Mouse (Mus musculus) liver, adult 2 months (tissue): Measurements from ENCODE around the gene Txk. TPM values are rescaled to one million over a fixed set of nuclear protein-coding genes. Genes with fewer than 3 reads are reported as not detected.

Source experiments
- DNase-seq: peaks from one replicate; pipeline ENCODE4 v3.0.0-alpha.2; 2011; ENCODE audit warnings: low read depth, low spot score; ENCODE audit errors: extremely low read depth
- H3K27ac ChIP-seq: fragments of 200-500 bp; replicated peaks from 2 replicates; pipeline ENCODE4 v1.5.1; 2012; ENCODE audit warnings: low read depth, mild to moderate bottlenecking, control low read depth, inconsistent platforms, low read length; ENCODE audit not compliant: insufficient read depth
- H3K27me3 ChIP-seq: fragments of 200-500 bp; 2 replicates; pipeline ENCODE4 v1.6.1; 2012; ENCODE audit warnings: mild to moderate bottlenecking, moderate library complexity, low read length, inconsistent platforms; ENCODE audit not compliant: control insufficient read depth, insufficient read depth
- H3K36me3 ChIP-seq: fragments of 200-500 bp; 2 replicates; pipeline ENCODE4 v1.6.1; 2012; ENCODE audit warnings: low read length, inconsistent platforms; ENCODE audit not compliant: control insufficient read depth, insufficient read depth
- H3K4me1 ChIP-seq: fragments of 200-500 bp; 2 replicates; pipeline ENCODE4 v1.6.1; 2011; ENCODE audit warnings: low read length; ENCODE audit not compliant: control insufficient read depth, insufficient read depth
- H3K4me3 ChIP-seq: fragments of 200-500 bp; 2 replicates; pipeline ENCODE4 v1.5.1; 2011; ENCODE audit warnings: low read depth, mild to moderate bottlenecking, control low read depth, low read length, moderate library complexity; ENCODE audit not compliant: insufficient read depth
- H3K79me2 ChIP-seq: fragments of 200-500 bp; 2 replicates; pipeline ENCODE4 v1.6.1; 2012; ENCODE audit warnings: inconsistent platforms, mild to moderate bottlenecking, low read length, moderate library complexity; ENCODE audit not compliant: control insufficient read depth, insufficient read depth
- H3K9ac ChIP-seq: fragments of 200-500 bp; 2 replicates; pipeline ENCODE4 v1.6.1; 2012; ENCODE audit warnings: low read depth, mild to moderate bottlenecking, control low read depth, inconsistent platforms, low read length
- CTCF ChIP-seq: fragments of 200-500 bp; IDR thresholded peaks from 2 replicates; pipeline ENCODE4 v1.5.1; 2011; ENCODE audit warnings: low read depth, low read length, control low read depth
- POLR2A ChIP-seq: fragments of 200-500 bp; IDR thresholded peaks from 2 replicates; pipeline ENCODE4 v1.6.1; 2011; ENCODE audit warnings: low read length, control low read depth; ENCODE audit not compliant: insufficient read depth; ENCODE audit errors: extremely low read depth
- WGBS: fragments of 180-500 bp; shearing (Covaris S2); methylation state at CpG from one replicate; pipeline ENCODE4 v1.1.7; 2018; 5-methylcytosine and 5-hydroxymethylcytosine counted together
- polyA plus RNA-seq: library from polyadenylated mRNA; depleted of rRNA; stranded (reverse); fragments of >200 nt; gene quantifications from 2 replicates; pipeline ENCODE4 v1.2.3, GENCODE M21; 2012
- total RNA-seq: library from RNA; depleted of rRNA; stranded (reverse); fragments of >200 nt; gene quantifications from 2 replicates; pipeline ENCODE4 v1.2.3, GENCODE M21; 2014

The Txk gene
- total and polyA plus RNA-seq, 2 experiments: 0.15 to 0.46 TPM

DNA sequence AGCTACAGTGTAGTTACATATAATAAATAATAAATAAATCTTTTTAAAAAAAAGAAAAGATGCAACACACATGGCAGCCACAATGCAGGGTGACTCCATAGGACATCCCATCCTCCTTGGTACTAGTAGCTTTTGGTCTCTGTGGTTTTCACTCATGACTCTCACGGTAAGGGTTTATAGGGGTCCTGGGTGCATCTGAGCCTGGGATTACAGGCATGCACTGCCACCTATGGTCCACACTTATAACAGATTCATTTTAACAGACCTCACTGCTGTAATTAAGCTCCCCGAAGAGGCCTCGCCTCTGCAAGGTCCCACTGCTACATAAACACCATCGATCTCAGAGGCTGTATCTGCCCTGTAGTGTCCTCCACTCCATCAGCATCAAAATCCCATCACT is 32.9 kb upstream of the Txk start:
- WGBS: 84% methylated on average over 4 of the region's 4 CpGs

DNA sequence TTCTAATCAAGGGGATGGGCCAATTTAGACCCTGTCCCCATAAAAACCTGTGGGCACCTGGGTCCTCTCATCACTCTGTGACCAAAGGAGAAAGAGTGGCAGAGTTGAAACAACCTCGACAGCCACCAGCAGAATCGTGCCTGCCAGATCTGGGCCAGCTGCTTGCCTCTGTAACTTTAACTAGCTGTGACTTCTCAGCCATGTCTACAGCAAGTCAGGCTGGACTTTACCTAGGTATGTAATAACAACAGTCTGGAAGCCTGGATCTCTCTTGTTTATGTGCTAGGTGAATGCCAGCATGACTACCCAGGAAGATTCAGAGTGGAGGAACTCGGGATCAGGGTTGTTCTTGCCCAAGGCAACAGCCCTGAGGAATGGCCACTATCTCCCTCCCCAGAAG is 32.1 kb upstream of the Txk start:
- no peak for TF ChIP-seq CTCF
- H3K9ac ChIP-seq: no peak overlapping the region
- no peaks in the 10 kb centered on the region for H3K4me1 ChIP-seq
- no peaks in the 10 kb centered on the region for H3K79me2 ChIP-seq
- no peak for DNase-seq
- H3K27ac ChIP-seq: no peak overlapping the region
- H3K27me3 ChIP-seq: no peaks in the 10 kb centered on the region
- 81% methylated on average over 3 of the region's 3 CpGs for WGBS
- no peak overlapping the region for H3K4me3 ChIP-seq
- H3K36me3 ChIP-seq: peaks cover 34% of the 10 kb centered on the region

More for the DNA sequence above, 32.9 kb upstream of the Txk start:
- Histone ChIP-seq H3K9ac (no peak overlapping the region), H3K36me3 (peaks cover 32% of the 10 kb centered on the region), H3K4me3 (no peak overlapping the region), H3K27me3 (no peaks in the 10 kb centered on the region), H3K4me1 (no peaks in the 10 kb centered on the region), H3K79me2 (no peaks in the 10 kb centered on the region), H3K27ac (no peak overlapping the region)
- TF ChIP-seq POLR2A (no peak), CTCF (no peak)
- DNase-seq: no peak

DNA sequence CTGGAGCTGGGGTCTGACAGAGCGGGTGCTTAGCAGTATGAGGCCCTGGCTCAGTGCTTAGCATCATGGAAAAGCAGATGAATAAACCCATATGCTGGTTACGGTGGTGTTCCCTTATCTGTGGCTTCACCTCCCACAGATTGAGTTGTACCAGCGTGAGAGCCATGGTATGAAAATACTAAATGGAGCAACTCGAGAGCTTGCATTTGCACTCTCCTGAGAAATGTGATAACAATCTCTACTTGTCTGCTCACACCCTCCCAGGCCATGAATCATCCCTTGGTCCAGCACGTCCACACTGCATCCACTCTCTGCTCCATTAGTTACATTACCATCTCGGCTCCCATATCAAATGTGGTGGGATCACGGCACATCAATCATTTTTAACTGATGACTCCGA is 31.4 kb upstream of the Txk start:
- TF ChIP-seq POLR2A (no peak), CTCF (no peak)
- Histone ChIP-seq H3K27ac (no peak overlapping the region), H3K4me3 (no peak overlapping the region), H3K36me3 (peaks cover 40% of the 10 kb centered on the region), H3K9ac (no peak overlapping the region), H3K79me2 (no peaks in the 10 kb centered on the region), H3K4me1 (no peaks in the 10 kb centered on the region), H3K27me3 (no peaks in the 10 kb centered on the region)
- 92% methylated on average over 8 of the region's 8 CpGs for WGBS
- no peak for DNase-seq

DNA sequence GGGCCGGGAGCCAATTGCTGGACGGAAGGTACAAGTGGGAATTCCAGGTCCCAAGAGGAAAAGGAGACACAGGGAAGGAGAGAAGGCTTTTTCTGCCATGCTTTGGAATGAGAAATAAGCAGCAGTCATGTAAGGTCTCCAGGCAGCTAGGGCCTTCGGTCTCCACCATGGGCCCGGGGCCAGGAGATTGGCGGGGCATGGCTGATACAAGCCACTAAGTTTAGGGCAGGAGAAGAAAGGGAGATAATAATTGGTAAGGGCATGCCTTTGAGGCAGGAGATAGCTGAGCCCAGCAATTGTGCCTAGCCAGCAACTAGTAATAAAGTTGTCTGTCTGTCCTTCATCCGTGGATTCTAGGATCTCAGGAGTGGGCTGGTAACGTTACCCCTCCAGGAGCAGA is 30.5 kb upstream of the Txk start:
- Histone ChIP-seq H3K4me1 (no peaks in the 10 kb centered on the region), H3K9ac (no peak overlapping the region), H3K27ac (no peak overlapping the region), H3K27me3 (no peaks in the 10 kb centered on the region), H3K79me2 (no peaks in the 10 kb centered on the region), H3K4me3 (no peak overlapping the region), H3K36me3 (peaks cover 36% of the 10 kb centered on the region)
- TF ChIP-seq POLR2A: no peak
- no peak for TF ChIP-seq CTCF
- DNase-seq: no peak
- 95% methylated on average over 7 of the region's 7 CpGs for WGBS

DNA sequence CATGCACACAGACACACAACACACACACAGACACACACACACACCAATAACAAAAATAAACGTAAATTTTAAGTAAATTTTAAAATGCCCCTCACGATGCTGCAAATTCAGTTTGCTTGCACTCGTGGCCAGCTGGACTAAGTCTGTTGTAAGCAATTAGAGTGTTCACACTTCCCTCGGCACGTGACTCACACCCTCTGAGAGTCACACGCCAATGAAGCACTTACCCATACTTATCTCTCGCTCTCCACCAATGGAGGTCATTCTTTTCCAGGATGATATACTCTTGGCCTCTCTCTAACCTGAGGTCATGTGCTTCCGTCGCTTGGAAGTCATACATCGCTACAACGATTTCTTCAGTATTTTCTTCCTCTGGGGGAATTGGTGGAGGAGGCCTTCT is 29.2 kb upstream of the Txk start:
- no peaks in the 10 kb centered on the region for H3K79me2 ChIP-seq
- no peak overlapping the region for H3K4me3 ChIP-seq
- H3K4me1 ChIP-seq: no peaks in the 10 kb centered on the region
- no peak overlapping the region for H3K9ac ChIP-seq
- 87% methylated on average over 11 of the region's 11 CpGs for WGBS
- H3K27me3 ChIP-seq: no peaks in the 10 kb centered on the region
- no peak for DNase-seq
- H3K36me3 ChIP-seq: peaks cover 36% of the 10 kb centered on the region
- no peak for TF ChIP-seq POLR2A
- TF ChIP-seq CTCF: no peak
- H3K27ac ChIP-seq: no peak overlapping the region

DNA sequence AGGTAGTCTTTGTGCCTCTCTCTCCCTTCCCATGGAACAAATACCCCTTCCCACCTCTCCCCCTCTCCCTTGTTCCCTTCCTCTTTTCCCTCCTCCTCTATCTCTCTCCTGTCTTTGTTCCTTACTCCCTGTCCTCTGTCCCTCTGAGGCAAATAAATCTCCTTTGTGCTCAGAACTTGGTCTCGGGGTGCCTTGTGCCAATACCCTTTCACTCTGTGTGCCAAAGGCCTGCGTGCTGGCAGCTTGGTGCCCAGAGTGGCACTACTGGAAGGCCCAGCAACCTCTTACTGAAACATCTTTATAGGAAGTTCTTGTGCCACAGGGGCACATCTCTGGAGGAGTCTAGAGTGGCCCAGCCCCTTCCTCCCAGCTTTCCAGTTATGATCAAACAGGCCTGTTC is 24.0 kb upstream of the Txk start:
- Histone ChIP-seq H3K4me1 (no peaks in the 10 kb centered on the region), H3K9ac (no peak overlapping the region), H3K27me3 (no peaks in the 10 kb centered on the region), H3K27ac (no peak overlapping the region), H3K36me3 (peaks cover 26% of the 10 kb centered on the region), H3K4me3 (no peak overlapping the region), H3K79me2 (no peaks in the 10 kb centered on the region; the same call in 1 of the 2 replicates)
- no peak for DNase-seq
- 60% methylated on average over 2 of the region's 2 CpGs for WGBS
- TF ChIP-seq CTCF: no peak
